Mouse (Mus musculus) lung, adult 2 months (tissue): ENCODE measurements at regions not wholly inside any gene's neighbourhood (a gene's known extent, or its start where the extent isn't known, plus 50 kb on each side); places are given as distances from the start of the nearest gene placed in this dataset.
"Not testable (repeated sequence)": the region's sequence is repeated elsewhere in the genome, so short reads cannot be mapped to it uniquely, and the experiment has no call there.

Experiments used
- DNase-seq: peaks from one replicate; pipeline ENCODE4 v3.0.0; 2022
- H3K4me1 ChIP-seq: fragments of 200-500 bp; 2 replicates; pipeline ENCODE4 v1.6.1; 2011; ENCODE audit warnings: low read length; ENCODE audit not compliant: control insufficient read depth, insufficient read depth
- H3K4me3 ChIP-seq: fragments of 200-500 bp; replicated peaks from 2 replicates; pipeline ENCODE3; 2011; ENCODE audit warnings: low read depth, mild to moderate bottlenecking, control low read depth, low read length; ENCODE audit errors: extremely low read depth
- CTCF ChIP-seq: fragments of 200-500 bp; IDR thresholded peaks from 2 replicates; pipeline ENCODE4 v1.5.1; 2011; ENCODE audit warnings: mild to moderate bottlenecking, low read length, control low read depth; ENCODE audit not compliant: insufficient read depth
- POLR2A ChIP-seq: fragments of 200-500 bp; IDR thresholded peaks from 2 replicates; pipeline ENCODE4 v1.6.1; 2011; ENCODE audit warnings: low read depth, mild to moderate bottlenecking, control low read depth, low read length, borderline replicate concordance; ENCODE audit errors: extremely low read depth
- WGBS: fragments of 180-500 bp; shearing (Covaris S2); methylation state at CpG from one replicate; pipeline ENCODE4 v1.1.7; 2018; 5-methylcytosine and 5-hydroxymethylcytosine counted together

- WGBS: 75% methylated on average over 4 of the region's 4 CpGs
- Histone ChIP-seq H3K4me1 (peaks cover 3% of the 10 kb centered on the region), H3K4me3 (no peak overlapping the region)
- DNase-seq: no peak
- TF ChIP-seq CTCF: no peak
- no peak for TF ChIP-seq POLR2A
Measured at GRCm38 (mm10) chr19:54116829-54117228, 72.9 kb downstream of the Adra2a start.

DNA sequence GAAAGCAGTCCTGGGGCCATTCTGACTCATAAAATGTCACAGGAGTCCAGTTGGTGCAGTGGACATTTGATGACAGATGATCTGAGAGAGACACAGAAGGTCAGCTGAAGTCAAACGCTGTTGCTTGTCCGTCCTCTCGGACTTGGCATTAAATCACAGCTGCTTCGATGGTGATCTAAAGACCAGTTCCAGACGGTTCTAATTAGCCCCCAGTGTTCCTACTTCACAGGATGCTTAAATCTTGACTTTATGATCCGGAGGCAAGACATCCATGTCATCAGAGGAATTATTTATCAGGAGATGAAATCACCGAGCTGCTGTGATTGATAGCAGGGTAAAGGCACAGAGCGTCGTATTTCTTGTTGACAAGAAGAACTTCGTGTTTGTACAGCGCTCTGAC, 73.7 kb downstream of the Adra2a start:
- TF ChIP-seq CTCF (no peak), POLR2A (no peak)
- WGBS: 45% methylated on average over 11 of the region's 11 CpGs
- peaks cover 3% of the 10 kb centered on the region for H3K4me1 ChIP-seq
- no peak overlapping the region for H3K4me3 ChIP-seq
- no peak for DNase-seq

- TF ChIP-seq CTCF: no peak
- no peak for TF ChIP-seq POLR2A
- DNase-seq: no peak
- H3K4me1 ChIP-seq: no peaks in the 10 kb centered on the region
- no peak overlapping the region for H3K4me3 ChIP-seq
- 71% methylated on average over 9 of the region's 9 CpGs for WGBS
Measured at GRCm38 (mm10) chr19:54123586-54123985, 79.6 kb downstream of the Adra2a start.

DNA sequence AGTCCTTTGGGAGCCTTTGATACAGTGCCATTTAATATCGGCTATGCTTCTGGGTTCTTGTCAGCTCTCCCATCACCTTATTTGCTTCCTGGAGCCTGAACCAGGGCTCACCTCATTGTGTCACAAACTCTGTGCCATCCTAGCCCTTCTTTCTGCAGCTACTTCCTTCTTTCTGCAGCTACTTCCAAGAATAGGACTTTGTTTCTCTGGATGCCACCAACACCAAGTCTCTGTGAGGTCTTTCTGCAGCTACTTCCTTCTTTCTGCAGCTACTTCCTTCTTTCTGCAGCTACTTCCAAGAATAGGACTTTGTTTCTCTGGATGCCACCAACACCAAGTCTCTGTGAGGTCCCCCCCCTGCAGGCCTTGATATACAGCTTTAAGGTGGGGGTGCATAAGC, 107.8 kb downstream of the Adra2a start:
- not testable (repeated sequence) for H3K4me1 ChIP-seq
- 85% methylated on average over 1 of the region's 1 CpGs for WGBS

DNA sequence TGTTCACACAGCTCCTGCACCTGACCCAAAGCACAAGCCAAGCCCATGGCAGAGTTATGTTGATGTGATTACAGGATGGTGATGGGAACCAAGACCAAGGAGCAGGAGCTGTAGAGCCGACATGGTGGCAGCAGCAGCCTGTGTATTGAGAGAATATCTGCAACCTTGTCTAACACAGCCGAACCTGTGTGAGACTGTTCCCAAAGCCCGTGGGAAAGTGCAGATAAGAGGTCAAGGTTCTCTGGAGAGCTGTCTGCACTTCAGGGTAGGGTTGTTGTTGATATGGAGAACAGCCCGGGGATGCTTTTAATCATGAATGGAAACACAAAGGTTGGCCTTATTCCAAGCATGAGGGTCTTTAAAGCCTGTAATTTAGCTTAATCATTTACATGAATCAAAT, 110.4 kb downstream of the Adra2a start:
- no peak for TF ChIP-seq CTCF
- no peak for TF ChIP-seq POLR2A
- WGBS: 55% methylated on average over 4 of the region's 4 CpGs
- no peak for DNase-seq

More for the DNA sequence above, 107.8 kb downstream of the Adra2a start:
- DNase-seq, H3K4me3 ChIP-seq: not testable (repeated sequence)

GRCm38 (mm10) chr19:54170361-54170760, 126.4 kb downstream of the Adra2a start:
- Histone ChIP-seq H3K4me1 (no peaks in the 10 kb centered on the region), H3K4me3 (no peak overlapping the region)
- no peak for TF ChIP-seq POLR2A
- no peak for TF ChIP-seq CTCF
- 39% methylated on average over 2 of the region's 2 CpGs for WGBS
- no peak for DNase-seq

More for the DNA sequence above, 110.4 kb downstream of the Adra2a start:
- H3K4me1 ChIP-seq: no peaks in the 10 kb centered on the region
- no peak overlapping the region for H3K4me3 ChIP-seq

DNA sequence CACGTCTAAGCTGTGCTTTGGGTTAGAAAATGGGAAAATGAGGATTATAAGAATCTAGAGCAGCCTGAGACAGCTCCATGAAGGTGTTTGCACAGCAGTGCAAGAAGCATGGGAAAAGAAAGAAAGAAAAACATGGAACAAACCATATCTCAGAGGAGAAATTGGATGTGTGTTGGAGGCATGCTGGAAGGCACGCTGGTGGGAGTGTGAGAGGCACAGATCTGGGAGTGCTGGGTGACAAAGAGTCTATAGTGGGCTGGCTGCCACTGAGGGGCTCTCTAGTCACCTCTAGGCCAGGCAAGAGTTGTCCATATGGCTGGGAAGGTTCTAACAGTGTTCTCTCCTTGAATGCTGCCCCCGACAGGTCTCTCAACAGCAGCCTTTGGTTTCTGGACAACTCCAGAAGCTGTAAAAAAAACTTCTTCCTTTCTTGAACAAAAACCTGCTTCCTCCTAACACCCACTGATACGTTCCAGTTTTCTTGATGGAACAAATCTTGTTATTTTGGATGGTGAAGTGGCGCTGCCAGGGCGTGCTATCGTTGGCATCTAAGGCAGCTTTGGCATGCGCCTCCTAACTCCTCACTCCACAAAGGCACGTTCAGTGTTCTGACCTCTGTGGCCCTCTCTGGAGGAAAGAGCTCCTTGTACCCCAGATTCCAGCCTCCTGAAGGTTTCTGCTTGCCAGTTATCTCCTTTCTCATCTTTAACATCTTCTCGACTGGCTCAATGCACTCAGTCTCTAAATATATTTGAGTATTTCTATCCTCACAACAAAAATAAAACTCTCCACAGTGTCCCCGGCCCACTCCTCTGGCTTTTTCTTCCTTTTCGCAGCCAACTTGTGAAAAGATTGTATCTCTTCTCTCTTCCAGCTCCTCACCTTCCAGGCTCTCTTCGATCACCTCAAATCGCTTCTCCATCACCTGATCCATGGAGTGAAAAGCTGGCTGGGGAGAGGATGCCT, 130.4 kb downstream of the Adra2a start:
- Histone ChIP-seq H3K4me1 (no peaks in the 10 kb centered on the region), H3K4me3 (no peak overlapping the region)
- WGBS: 80% methylated on average over 14 of the region's 14 CpGs
- DNase-seq: no peak
- TF ChIP-seq CTCF: no peak
- no peak for TF ChIP-seq POLR2A

- 38% methylated on average over 7 of the region's 7 CpGs for WGBS
- no peak for DNase-seq
- Histone ChIP-seq H3K4me3 (no peak overlapping the region), H3K4me1 (no peaks in the 10 kb centered on the region)
- no peak for TF ChIP-seq POLR2A
- no peak for TF ChIP-seq CTCF
Measured at GRCm38 (mm10) chr19:54175766-54176165, 131.8 kb downstream of the Adra2a start.

DNA sequence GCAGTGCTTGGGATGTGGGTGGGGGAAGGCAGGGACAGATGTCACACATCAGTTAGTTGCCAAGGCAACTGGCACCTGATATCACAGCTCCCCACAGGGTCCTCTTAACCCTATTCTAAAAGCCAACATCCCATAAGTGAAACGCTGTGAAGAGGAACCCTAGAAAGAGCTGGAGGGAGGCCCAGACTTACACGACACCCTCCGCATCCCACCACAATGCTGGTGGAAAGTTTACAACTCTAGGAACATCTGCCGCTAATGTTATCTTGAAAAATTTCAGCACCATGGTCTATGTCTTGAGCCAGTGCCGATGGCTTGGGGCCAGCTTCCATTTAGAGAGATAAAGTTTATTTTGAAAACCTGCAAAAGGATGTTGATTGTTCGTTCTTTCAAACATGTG, 133.5 kb downstream of the Adra2a start:
- WGBS: 42% methylated on average over 6 of the region's 6 CpGs
- TF ChIP-seq POLR2A: no peak
- DNase-seq: no peak
- Histone ChIP-seq H3K4me1 (no peaks in the 10 kb centered on the region), H3K4me3 (no peak overlapping the region)

GRCm38 (mm10) chr19:54200407-54200806, 156.5 kb downstream of the Adra2a start:
- no peak for TF ChIP-seq POLR2A
- no peak for TF ChIP-seq CTCF
- DNase-seq: no peak
- H3K4me3 ChIP-seq: no peak overlapping the region
- no peaks in the 10 kb centered on the region for H3K4me1 ChIP-seq
- WGBS: 31% methylated on average over 6 of the region's 6 CpGs
